Comparison of ENCODE assay signal across 13 mouse cellular contexts in the genomic region with DNA sequence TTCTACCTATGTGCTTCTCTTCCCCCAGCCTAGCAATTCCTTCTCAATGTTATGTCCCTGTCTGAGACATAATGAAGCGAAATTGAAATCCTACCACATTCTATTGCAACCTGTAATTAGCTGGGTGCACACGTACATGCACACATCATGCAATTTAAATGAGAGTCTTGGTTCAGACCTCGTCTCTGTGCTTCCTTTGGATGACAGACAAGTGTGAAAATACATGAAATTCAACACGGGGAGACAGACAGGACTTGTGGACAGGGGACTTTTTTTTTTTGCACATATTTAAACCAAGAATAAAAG.
DNase-seq lines count a peak whose midpoint lies in the region; ATAC-seq and TF ChIP-seq lines count a peak whose summit lies in the region.
"Had no signal": no experiment of that assay in that cellular context is flagged by ENCODE, and none has a peak within 500 bp of the region (broad histone marks: within the 10 kb centered on the region; RNA-seq: fewer than 3 reads in every experiment).

No protein-coding gene starts in this region.

- H3K36me3 ChIP-seq in forebrain, embryonic 11.5 days (ENCODE audit: control insufficient read depth, insufficient read depth, low read length) = no peaks in the 10 kb centered on the region
- no peaks in the 10 kb centered on the region for H3K36me3 ChIP-seq in forebrain, postnatal 0 days (ENCODE audit: insufficient read depth)
- H3K36me3 ChIP-seq in midbrain, embryonic 11.5 days (ENCODE audit: control insufficient read depth, insufficient read depth, low read length) = no peaks in the 10 kb centered on the region
- no peaks in the 10 kb centered on the region for H3K36me3 ChIP-seq in neural tube, embryonic 15.5 days
- H3K36me3 ChIP-seq: heart, embryonic 10.5 days; liver, embryonic 12.5 days had no signal

- 2% methylated on average over 4 of the region's 4 CpGs for WGBS in forebrain, embryonic 11.5 days
- WGBS in forebrain, postnatal 0 days = 12% methylated on average over 4 of the region's 4 CpGs
- 4% methylated on average over 4 of the region's 4 CpGs for WGBS in midbrain, embryonic 11.5 days
- 16% methylated on average over 4 of the region's 4 CpGs for WGBS in neural tube, embryonic 15.5 days

- no peaks in the 10 kb centered on the region for H3K9me3 ChIP-seq in forebrain, embryonic 11.5 days (ENCODE audit: control insufficient read depth, low read length)
- no peaks in the 10 kb centered on the region for H3K9me3 ChIP-seq in forebrain, postnatal 0 days (ENCODE audit: low read length)
- H3K9me3 ChIP-seq in midbrain, embryonic 11.5 days (ENCODE audit: control insufficient read depth, low read length) = no peaks in the 10 kb centered on the region
- H3K9me3 ChIP-seq in neural tube, embryonic 15.5 days (replicated peaks) = no peaks in the 10 kb centered on the region
- H3K9me3 ChIP-seq: heart, embryonic 10.5 days; liver, embryonic 12.5 days had no signal

- no peaks in the 10 kb centered on the region for H3K27me3 ChIP-seq in forebrain, embryonic 11.5 days (ENCODE audit: control insufficient read depth, insufficient read depth, low read length)
- H3K27me3 ChIP-seq in forebrain, postnatal 0 days (ENCODE audit: insufficient read depth, low read length) = no peaks in the 10 kb centered on the region
- no peaks in the 10 kb centered on the region for H3K27me3 ChIP-seq in midbrain, embryonic 11.5 days (ENCODE audit: control insufficient read depth, insufficient read depth, low read length)
- H3K27me3 ChIP-seq in neural tube, embryonic 15.5 days (replicated peaks) = no peaks in the 10 kb centered on the region
- H3K27me3 ChIP-seq: liver, embryonic 12.5 days had no signal

- no peak overlapping the region for H3K9ac ChIP-seq in forebrain, embryonic 11.5 days (ENCODE audit: low read length)
- no peak overlapping the region for H3K9ac ChIP-seq in forebrain, postnatal 0 days
- H3K9ac ChIP-seq in midbrain, embryonic 11.5 days (ENCODE audit: low read length) = no peak overlapping the region
- H3K9ac ChIP-seq in neural tube, embryonic 15.5 days (replicated peaks) = no peak overlapping the region
- H3K9ac ChIP-seq: liver, embryonic 12.5 days had no signal

- no peak for DNase-seq in forebrain, embryonic 11.5 days (ENCODE audit: low spot score)
- DNase-seq in forebrain, postnatal 0 days = no peak
- no peak for DNase-seq in midbrain, embryonic 11.5 days (ENCODE audit: low spot score, missing footprints)
- DNase-seq in embryo, embryonic 10 days (ENCODE audit: low spot score) = no peak
- DNase-seq in lung, postnatal 4 days = no peak
- no peak for DNase-seq in retina, postnatal 1 day
- DNase-seq: gastrocnemius, adult 2 months; lung, postnatal 10 days had no signal

- ATAC-seq in forebrain, embryonic 11.5 days (replicated peaks; ENCODE audit: low FRiP score) = peak; percentile 53
- peak; percentile 52 for ATAC-seq in forebrain, postnatal 0 days
- ATAC-seq in midbrain, embryonic 11.5 days (ENCODE audit: low FRiP score) = no peak
- ATAC-seq in neural tube, embryonic 15.5 days (ENCODE audit: low FRiP score) = no peak
- ATAC-seq: inflammation-experienced regulatory T-cells, adult 6 months; liver, embryonic 12.5 days had no signal

- H3K4me2 ChIP-seq in forebrain, embryonic 11.5 days (ENCODE audit: low read depth, low read length, severe bottlenecking) = peak overlapping the region; percentile 28
- H3K4me2 ChIP-seq in forebrain, postnatal 0 days (ENCODE audit: low read depth) = 0 out of 2 replicates have a peak overlapping the region, but pooled peaks have one; percentile 1
- H3K4me2 ChIP-seq in midbrain, embryonic 11.5 days = no peak overlapping the region
- H3K4me2 ChIP-seq in neural tube, embryonic 15.5 days = no peak overlapping the region
- H3K4me2 ChIP-seq: liver, embryonic 12.5 days had no signal

- peak overlapping the region; percentile 97 for H3K27ac ChIP-seq in forebrain, embryonic 11.5 days (ENCODE audit: low read depth, low read length)
- H3K27ac ChIP-seq in forebrain, postnatal 0 days (ENCODE audit: low read depth, low read length) = peak overlapping the region; percentile 74
- peak overlapping the region; percentile 82 for H3K27ac ChIP-seq in midbrain, embryonic 11.5 days (ENCODE audit: low read depth, low read length)
- peak overlapping the region; percentile 63 for H3K27ac ChIP-seq in neural tube, embryonic 15.5 days (replicated peaks)
- H3K27ac ChIP-seq: gastrocnemius, adult 2 months; liver, embryonic 12.5 days had no signal

- TF ChIP-seq CTCF in forebrain, postnatal 0 days (IDR thresholded peaks at IDR 0.05; ENCODE audit: low read depth) = no peak

- no peak overlapping the region for H3K4me3 ChIP-seq in forebrain, embryonic 11.5 days (ENCODE audit: low read depth, low read length)
- H3K4me3 ChIP-seq in forebrain, postnatal 0 days (ENCODE audit: low read depth, low read length) = no peak overlapping the region
- H3K4me3 ChIP-seq in midbrain, embryonic 11.5 days (ENCODE audit: low read depth, low read length) = no peak overlapping the region
- H3K4me3 ChIP-seq in neural tube, embryonic 15.5 days (replicated peaks) = no peak overlapping the region
- H3K4me3 ChIP-seq: erythroblast, embryonic 14.5 days; gastrocnemius, adult 2 months; heart, embryonic 10.5 days; liver, embryonic 12.5 days had no signal

- peaks cover 17% of the 10 kb centered on the region for H3K4me1 ChIP-seq in forebrain, embryonic 11.5 days (replicated peaks; ENCODE audit: control insufficient read depth, insufficient read depth, low read length)
- peaks cover 23% of the 10 kb centered on the region for H3K4me1 ChIP-seq in forebrain, postnatal 0 days (ENCODE audit: insufficient read depth)
- H3K4me1 ChIP-seq in midbrain, embryonic 11.5 days (ENCODE audit: control insufficient read depth, insufficient read depth, low read length) = peaks cover 31% of the 10 kb centered on the region
- H3K4me1 ChIP-seq in neural tube, embryonic 15.5 days = peaks cover 18% of the 10 kb centered on the region; the same call in 1 of the 2 replicates
- H3K4me1 ChIP-seq: liver, embryonic 12.5 days had no signal

Comparison
In these comparisons a context has a peak if more than half of its experiments do, and no peak if none do; other contexts are left out.
1. ATAC-seq: peak in forebrain, embryonic 11.5 days (single experiment) and forebrain, postnatal 0 days (single experiment); none in midbrain, embryonic 11.5 days (single experiment) and neural tube, embryonic 15.5 days (single experiment).
2. H3K4me2 ChIP-seq: peak in forebrain, embryonic 11.5 days (single experiment) and forebrain, postnatal 0 days (single experiment); none in midbrain, embryonic 11.5 days (single experiment) and neural tube, embryonic 15.5 days (single experiment).
3. Peak in every context shown above with its lines, with median percentiles within 50 percentile points of each other: H3K27ac ChIP-seq.